Mouse (Mus musculus) embryo, embryonic 10.5 days (tissue): Measurements from ENCODE around the gene Grm3.
A peak's percentile ranks its signal among the peaks of the same experiment; 100 is the strongest.

Experiments
- DNase-seq: peaks from one replicate; pipeline ENCODE4 v3.0.0-alpha.2; 2015; ENCODE audit warnings: low spot score

Gene Grm3

GRCm38 (mm10) chr5:9724956-9725600 lies at the start of gene Grm3:
Gene Grm3, minus strand, starts transcription at chr5:9725170.
- peak; percentile 34 for DNase-seq

- DNase-seq = no peak
These were observed 30.8 kb upstream of the Grm3 start for GRCm38 (mm10) chr5:9755751-9756150.

GRCm38 (mm10) chr5:9748184-9748583 lies 23.2 kb upstream of the Grm3 start:
- DNase-seq = peak; percentile 4

GRCm38 (mm10) chr5:9744120-9744519 lies 19.1 kb upstream of the Grm3 start:
- DNase-seq = no peak

- DNase-seq = peak; percentile 93
These were observed 765 bp upstream of the Grm3 start for GRCm38 (mm10) chr5:9725601-9726268.

GRCm38 (mm10) chr5:9724287-9724955 lies 549 bp downstream of the Grm3 start:
- DNase-seq = no peak

GRCm38 (mm10) chr5:9721136-9721535 lies 3.8 kb downstream of the Grm3 start:
- DNase-seq = no peak

- DNase-seq = no peak
These were observed 8.7 kb downstream of the Grm3 start for GRCm38 (mm10) chr5:9716295-9716694.

GRCm38 (mm10) chr5:9707096-9707495 lies 17.9 kb downstream of the Grm3 start:
- no peak for DNase-seq

GRCm38 (mm10) chr5:9703385-9704009 lies 21.5 kb downstream of the Grm3 start:
- peak; percentile 55 for DNase-seq

GRCm38 (mm10) chr5:9702656-9703384 lies 22.1 kb downstream of the Grm3 start:
- DNase-seq = peak; percentile 25

- no peak for DNase-seq
These were observed 32.6 kb downstream of the Grm3 start for GRCm38 (mm10) chr5:9692333-9692732.

- DNase-seq = no peak
These were observed 34.2 kb downstream of the Grm3 start for GRCm38 (mm10) chr5:9690599-9691242.

GRCm38 (mm10) chr5:9690192-9690591 lies 34.8 kb downstream of the Grm3 start:
- no peak for DNase-seq

- no peak for DNase-seq
These were observed 41.8 kb downstream of the Grm3 start for GRCm38 (mm10) chr5:9683204-9683603.

- DNase-seq = no peak
These were observed 56.0 kb downstream of the Grm3 start for GRCm38 (mm10) chr5:9669002-9669401.

- no peak for DNase-seq
These were observed 61.6 kb downstream of the Grm3 start for GRCm38 (mm10) chr5:9663416-9663815.

- no peak for DNase-seq
These were observed 62.9 kb downstream of the Grm3 start for GRCm38 (mm10) chr5:9661870-9662589.

- no peak for DNase-seq
These were observed 86.4 kb downstream of the Grm3 start for GRCm38 (mm10) chr5:9638612-9639011.

- DNase-seq = no peak
These were observed 97.8 kb downstream of the Grm3 start for GRCm38 (mm10) chr5:9627220-9627619.

GRCm38 (mm10) chr5:9624396-9624795 lies 100.6 kb downstream of the Grm3 start:
- DNase-seq = no peak
